In the genomic region with DNA sequence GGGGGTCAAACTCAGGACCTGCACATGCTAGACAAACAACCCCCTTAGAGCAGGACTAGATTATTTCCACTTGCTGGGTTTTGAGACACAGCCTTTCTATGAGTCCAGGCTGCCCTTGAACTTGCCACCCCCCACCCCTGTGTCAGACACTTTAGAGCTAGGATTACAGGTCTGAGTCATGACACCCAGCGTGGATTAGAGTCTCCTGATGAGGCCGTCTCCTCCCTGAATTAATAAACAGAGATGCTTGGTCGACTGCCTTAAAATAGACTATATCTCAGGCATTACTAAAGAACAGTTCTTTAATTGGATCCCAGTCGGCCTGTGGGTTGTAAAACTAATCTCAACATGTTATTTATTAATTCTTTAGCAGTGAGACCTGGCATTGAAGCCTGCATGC, we compare ENCODE assay signal across 13 mouse cellular contexts.
"Had no signal": no experiment of that assay in that cellular context is flagged by ENCODE, and none has a peak within 500 bp of the region (broad histone marks: within the 10 kb centered on the region; RNA-seq: fewer than 3 reads in every experiment).

No protein-coding gene starts in this region.

- H3K4me3 ChIP-seq: limb, embryonic 10.5 days; liver, embryonic 15.5 days; midbrain, embryonic 10.5 days; neural tube, embryonic 12.5 days had no signal

- H3K36me3 ChIP-seq: limb, embryonic 10.5 days; liver, embryonic 15.5 days; midbrain, embryonic 10.5 days; neural tube, embryonic 12.5 days had no signal

- DNase-seq: kidney, adult 9 months; kidney, postnatal 10 days; lung, adult 2 months; lung, postnatal 36 days; midbrain, embryonic 14.5 days; right cerebral cortex, postnatal 4 days; thymus, postnatal 36 days had no signal

- H3K4me1 ChIP-seq: limb, embryonic 10.5 days; liver, embryonic 15.5 days; midbrain, embryonic 10.5 days; neural tube, embryonic 12.5 days had no signal

- H3K9ac ChIP-seq: liver, embryonic 15.5 days; neural tube, embryonic 12.5 days had no signal

- H3K4me2 ChIP-seq: liver, embryonic 11.5 days; liver, embryonic 15.5 days; neural tube, embryonic 12.5 days had no signal

- ATAC-seq: lung, postnatal 0 days had no signal

- H3K9me3 ChIP-seq: limb, embryonic 10.5 days; liver, embryonic 15.5 days; midbrain, embryonic 10.5 days; neural tube, embryonic 12.5 days had no signal

- H3K27ac ChIP-seq: limb, embryonic 10.5 days; liver, embryonic 15.5 days; midbrain, embryonic 10.5 days; neural tube, embryonic 12.5 days had no signal

- H3K27me3 ChIP-seq: neural tube, embryonic 12.5 days had no signal
